Mouse (Mus musculus): ENCODE measurements around the gene Tubgcp6. TPM values are rescaled to one million over a fixed set of nuclear protein-coding genes. Genes with fewer than 3 reads are reported as not detected.

Gene Tubgcp6
- polyA plus RNA-seq, 1 experiment from 2014 or later = 15.8 TPM

GRCm38 (mm10) chr15:89150041-89150390 is 27.1 kb upstream of the Tubgcp6 start:
- Histone ChIP-seq H3K4me1 (replicated peaks) (peaks cover 32% of the 10 kb centered on the region), H3K9ac (no peak overlapping the region), H3K4me3 (peak overlapping the region; percentile 64), H3K4me2 (peak overlapping the region; percentile 89), H3K27me3 (replicated peaks) (peaks cover 51% of the 10 kb centered on the region), H3K36me3 (peaks cover 18% of the 10 kb centered on the region), H3K9me3 (replicated peaks) (no peaks in the 10 kb centered on the region), H3K27ac (ENCODE audit: poor library complexity, severe bottlenecking) (no peak overlapping the region)
- ATAC-seq (ENCODE audit: insufficient number of reproducible peaks, low FRiP score) = no peak
- WGBS = 3% methylated on average over 13 of the region's 13 CpGs

GRCm38 (mm10) chr15:89149271-89150040 is 26.5 kb upstream of the Tubgcp6 start, which contains the start of gene Mapk11:
Gene Mapk11, minus strand, starts transcription at chr15:89149628.
- ATAC-seq (ENCODE audit: insufficient number of reproducible peaks, low FRiP score) = peak; percentile 60
- peaks cover 32% of the 10 kb centered on the region for H3K4me1 ChIP-seq (replicated peaks)
- H3K4me3 ChIP-seq = peak within 1 kb of the TSS; percentile 64
- peak within 1 kb of the TSS; percentile 89 for H3K4me2 ChIP-seq
- H3K36me3 ChIP-seq = peaks cover 12% of the 10 kb centered on the region
- H3K9ac ChIP-seq = peak within 1 kb of the TSS; percentile 71
- H3K27me3 ChIP-seq (replicated peaks) = peaks cover 57% of the 10 kb centered on the region
- WGBS = 0% methylated on average over 55 of the region's 61 CpGs
- no peak within 1 kb of the TSS for H3K27ac ChIP-seq (ENCODE audit: poor library complexity, severe bottlenecking)
- H3K9me3 ChIP-seq (replicated peaks) = no peaks in the 10 kb centered on the region

GRCm38 (mm10) chr15:89148496-89149270 is 25.8 kb upstream of the Tubgcp6 start:
- Histone ChIP-seq H3K4me3 (peak overlapping the region; percentile 64), H3K27ac (ENCODE audit: poor library complexity, severe bottlenecking) (no peak overlapping the region), H3K4me2 (peak overlapping the region; percentile 89), H3K4me1 (replicated peaks) (peaks cover 32% of the 10 kb centered on the region), H3K36me3 (peaks cover 4% of the 10 kb centered on the region), H3K9ac (peak overlapping the region; percentile 71), H3K27me3 (replicated peaks) (peaks cover 64% of the 10 kb centered on the region), H3K9me3 (replicated peaks) (no peaks in the 10 kb centered on the region)
- 7% methylated on average over 25 of the region's 25 CpGs for WGBS
- no peak for ATAC-seq (ENCODE audit: insufficient number of reproducible peaks, low FRiP score)

- Histone ChIP-seq H3K9me3 (replicated peaks) (no peaks in the 10 kb centered on the region), H3K27me3 (replicated peaks) (peaks cover 72% of the 10 kb centered on the region), H3K9ac (no peak overlapping the region), H3K36me3 (no peaks in the 10 kb centered on the region), H3K4me3 (no peak overlapping the region), H3K27ac (ENCODE audit: poor library complexity, severe bottlenecking) (no peak overlapping the region), H3K4me2 (no peak overlapping the region), H3K4me1 (replicated peaks) (peaks cover 32% of the 10 kb centered on the region)
- no peak for ATAC-seq (ENCODE audit: insufficient number of reproducible peaks, low FRiP score)
- 56% methylated on average over 4 of the region's 4 CpGs for WGBS
These were observed 25.0 kb upstream of the Tubgcp6 start for GRCm38 (mm10) chr15:89147895-89148294.

DNA sequence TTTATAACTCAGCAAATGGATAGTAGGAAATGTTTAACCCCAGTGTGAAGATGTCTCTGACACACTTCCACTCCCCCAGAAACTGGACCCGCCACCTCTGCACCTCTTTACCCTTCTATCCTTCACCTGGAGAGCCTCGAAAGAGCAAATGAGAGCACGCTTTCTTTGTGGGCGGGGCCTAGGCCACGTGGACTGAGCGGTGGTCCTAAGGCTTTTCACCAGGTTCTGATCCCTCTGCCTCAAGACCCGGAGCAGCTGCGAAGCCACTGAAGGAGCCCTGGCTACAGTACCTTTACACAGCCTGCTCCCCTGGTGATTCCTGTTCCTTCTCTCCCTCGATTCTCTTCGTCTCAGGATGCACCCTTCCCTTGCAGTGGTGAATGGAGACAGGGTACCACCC is 24.5 kb upstream of the Tubgcp6 start:
- Histone ChIP-seq H3K4me2 (no peak overlapping the region), H3K9me3 (replicated peaks) (no peaks in the 10 kb centered on the region), H3K27ac (ENCODE audit: poor library complexity, severe bottlenecking) (no peak overlapping the region), H3K4me3 (no peak overlapping the region), H3K36me3 (no peaks in the 10 kb centered on the region), H3K4me1 (replicated peaks) (peaks cover 32% of the 10 kb centered on the region), H3K9ac (no peak overlapping the region), H3K27me3 (replicated peaks) (peaks cover 76% of the 10 kb centered on the region)
- WGBS = 20% methylated on average over 10 of the region's 10 CpGs
- ATAC-seq (ENCODE audit: insufficient number of reproducible peaks, low FRiP score) = no peak

DNA sequence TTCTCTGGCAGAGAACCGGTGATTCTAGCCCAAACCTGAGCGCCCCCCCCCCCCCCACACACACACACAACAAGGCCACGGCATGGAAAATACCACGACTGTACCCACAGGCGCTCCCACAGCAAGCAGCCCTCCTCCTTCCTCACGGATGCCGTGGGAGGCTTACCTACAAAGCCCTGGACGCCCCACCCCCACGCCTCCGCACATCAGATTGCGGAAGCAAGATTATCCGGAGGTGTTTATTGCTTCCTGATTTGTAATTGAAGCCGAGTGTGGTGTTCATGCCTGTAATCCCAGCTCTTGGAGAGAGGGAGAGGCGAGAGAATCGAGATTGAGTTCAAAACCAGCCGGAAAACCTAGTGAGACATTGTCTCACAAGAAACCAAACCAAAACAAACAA is 24.1 kb upstream of the Tubgcp6 start:
- ATAC-seq (ENCODE audit: insufficient number of reproducible peaks, low FRiP score) = no peak
- Histone ChIP-seq H3K9me3 (replicated peaks) (no peaks in the 10 kb centered on the region), H3K27me3 (replicated peaks) (peaks cover 80% of the 10 kb centered on the region), H3K4me2 (peak overlapping the region; percentile 63), H3K4me3 (peak overlapping the region; percentile 34), H3K9ac (peak overlapping the region; percentile 39; the same call in 1 of the 2 replicates), H3K4me1 (replicated peaks) (peaks cover 34% of the 10 kb centered on the region), H3K36me3 (no peaks in the 10 kb centered on the region), H3K27ac (ENCODE audit: poor library complexity, severe bottlenecking) (no peak overlapping the region)
- WGBS = 8% methylated on average over 15 of the region's 16 CpGs

DNA sequence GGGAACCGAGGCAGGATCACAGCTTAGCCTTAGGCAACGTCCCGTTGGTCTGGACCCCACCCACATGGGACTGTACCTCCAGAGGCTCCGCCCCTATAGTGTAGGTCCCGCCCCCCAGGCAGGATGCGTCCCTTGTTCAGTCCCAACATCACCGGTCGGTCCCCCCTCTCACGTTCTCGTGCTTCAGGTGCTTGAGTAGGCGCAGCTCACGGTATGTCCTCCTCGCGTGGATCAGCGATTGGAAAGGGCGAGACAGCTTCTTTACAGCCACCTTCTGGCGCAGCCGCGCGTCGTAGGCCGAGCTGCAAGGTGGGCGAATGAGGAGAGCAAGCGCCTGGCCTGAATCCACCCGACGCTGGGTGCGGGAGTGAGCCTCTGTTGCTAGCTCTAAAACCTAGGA is 23.6 kb upstream of the Tubgcp6 start:
- ATAC-seq (ENCODE audit: insufficient number of reproducible peaks, low FRiP score) = no peak
- no peaks in the 10 kb centered on the region for H3K36me3 ChIP-seq
- no peaks in the 10 kb centered on the region for H3K9me3 ChIP-seq (replicated peaks)
- H3K4me3 ChIP-seq = peak overlapping the region; percentile 34
- peaks cover 85% of the 10 kb centered on the region for H3K27me3 ChIP-seq (replicated peaks)
- H3K4me2 ChIP-seq = peak overlapping the region; percentile 63
- H3K4me1 ChIP-seq (replicated peaks) = peaks cover 39% of the 10 kb centered on the region
- WGBS = 2% methylated on average over 27 of the region's 27 CpGs
- peak overlapping the region; percentile 39 for H3K9ac ChIP-seq
- no peak overlapping the region for H3K27ac ChIP-seq (ENCODE audit: poor library complexity, severe bottlenecking)

DNA sequence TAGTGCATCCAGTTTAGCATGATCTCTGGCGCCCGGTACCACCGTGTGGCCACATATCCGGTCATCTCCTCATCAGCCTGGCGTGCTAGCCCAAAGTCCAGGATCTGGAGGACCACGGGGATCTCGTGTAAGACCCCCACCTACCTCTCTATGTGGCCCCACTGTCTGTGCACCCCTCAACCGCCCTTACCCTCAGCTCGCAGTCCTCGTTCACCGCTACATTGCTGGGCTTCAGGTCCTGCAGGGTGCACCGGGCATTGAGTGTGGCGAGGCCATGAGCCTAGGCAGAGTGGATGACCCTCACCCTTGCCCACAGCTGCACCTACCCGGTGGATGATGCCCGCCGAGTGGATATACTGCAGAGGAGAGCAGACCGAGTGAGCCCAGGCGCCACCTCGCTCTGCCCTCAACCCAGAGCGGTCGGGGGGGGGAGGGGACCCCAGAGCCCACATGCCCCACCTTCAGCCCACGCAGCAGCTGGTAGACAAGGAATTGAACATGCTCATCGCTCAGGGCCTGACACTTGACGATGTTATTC is 23.0 kb upstream of the Tubgcp6 start:
- Histone ChIP-seq H3K27ac (ENCODE audit: poor library complexity, severe bottlenecking) (no peak overlapping the region), H3K36me3 (no peaks in the 10 kb centered on the region), H3K4me1 (replicated peaks) (peaks cover 46% of the 10 kb centered on the region), H3K9me3 (replicated peaks) (no peaks in the 10 kb centered on the region), H3K4me3 (0 out of 2 replicates have a peak overlapping the region, but pooled peaks have one; percentile 34), H3K27me3 (replicated peaks) (peaks cover 92% of the 10 kb centered on the region), H3K9ac (no peak overlapping the region), H3K4me2 (peak overlapping the region; percentile 63)
- 58% methylated on average over 24 of the region's 24 CpGs for WGBS
- ATAC-seq (ENCODE audit: insufficient number of reproducible peaks, low FRiP score) = no peak

GRCm38 (mm10) chr15:89144965-89145364 is 22.1 kb upstream of the Tubgcp6 start:
- Histone ChIP-seq H3K36me3 (no peaks in the 10 kb centered on the region), H3K4me3 (no peak overlapping the region), H3K4me2 (no peak overlapping the region), H3K4me1 (replicated peaks) (peaks cover 46% of the 10 kb centered on the region), H3K9me3 (replicated peaks) (no peaks in the 10 kb centered on the region), H3K27ac (ENCODE audit: poor library complexity, severe bottlenecking) (no peak overlapping the region), H3K9ac (no peak overlapping the region), H3K27me3 (replicated peaks) (peaks cover 95% of the 10 kb centered on the region)
- no peak for ATAC-seq (ENCODE audit: insufficient number of reproducible peaks, low FRiP score)
- 81% methylated on average over 11 of the region's 11 CpGs for WGBS

GRCm38 (mm10) chr15:89143134-89143533 is 20.2 kb upstream of the Tubgcp6 start:
- WGBS = 68% methylated on average over 2 of the region's 2 CpGs
- Histone ChIP-seq H3K4me3 (no peak overlapping the region), H3K27ac (ENCODE audit: poor library complexity, severe bottlenecking) (no peak overlapping the region), H3K27me3 (replicated peaks) (peaks cover 83% of the 10 kb centered on the region), H3K4me1 (replicated peaks) (peaks cover 37% of the 10 kb centered on the region), H3K36me3 (no peaks in the 10 kb centered on the region), H3K9ac (no peak overlapping the region), H3K4me2 (no peak overlapping the region), H3K9me3 (replicated peaks) (no peaks in the 10 kb centered on the region)
- ATAC-seq (ENCODE audit: insufficient number of reproducible peaks, low FRiP score) = no peak

DNA sequence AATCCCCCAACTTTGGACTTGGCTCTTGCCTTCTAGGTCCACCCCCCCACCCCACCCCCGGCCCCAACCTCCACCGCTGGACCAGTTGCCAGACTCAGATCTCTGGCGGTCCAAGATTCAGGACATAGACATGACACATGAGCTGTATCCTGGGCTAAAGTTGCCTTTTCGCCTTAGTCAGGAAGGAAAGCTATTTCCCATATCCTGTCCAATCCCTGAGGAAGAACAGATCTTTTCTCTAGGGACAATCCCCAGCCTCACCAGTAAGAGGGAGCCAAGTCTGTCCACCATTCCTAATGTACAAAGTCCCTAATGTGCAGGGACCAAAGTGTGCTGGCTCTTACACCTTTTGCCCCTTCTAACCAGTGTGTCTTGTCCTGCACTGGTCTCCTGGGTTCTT is 19.0 kb upstream of the Tubgcp6 start:
- 52% methylated on average over 4 of the region's 4 CpGs for WGBS
- ATAC-seq (ENCODE audit: insufficient number of reproducible peaks, low FRiP score) = no peak
- Histone ChIP-seq H3K4me1 (replicated peaks) (peaks cover 48% of the 10 kb centered on the region), H3K9me3 (replicated peaks) (no peaks in the 10 kb centered on the region), H3K9ac (no peak overlapping the region), H3K27me3 (replicated peaks) (peaks cover 71% of the 10 kb centered on the region), H3K27ac (ENCODE audit: poor library complexity, severe bottlenecking) (no peak overlapping the region), H3K4me2 (no peak overlapping the region), H3K4me3 (no peak overlapping the region), H3K36me3 (no peaks in the 10 kb centered on the region)

Measured in heart, embryonic 12.5 days (tissue).